Mouse (Mus musculus) adrenal gland, postnatal 36 days (tissue): ENCODE results near the gene Adamtsl5. TPM values are rescaled to one million over a fixed set of nuclear protein-coding genes. Genes with fewer than 3 reads are reported as not detected.
A peak's percentile ranks its signal among the peaks of the same experiment; 100 is the strongest.

Source experiments
- DNase-seq, 2 experiments: peaks; one replicate each; pipeline ENCODE4 v3.0.0; 2021; ENCODE audit warnings: mixed read lengths in 1 of 2
- long read RNA-seq, 2 experiments: library from polyadenylated mRNA; stranded (forward); transcript quantifications; one replicate each; pipeline ENCODE4 v2.0.0; 2021; ENCODE audit warnings: borderline sequencing depth in 2 of 2
- total RNA-seq, 2 experiments: library from RNA; stranded (reverse); gene quantifications; 2 replicates each; pipeline ENCODE4 v1.2.3; 2021

The Adamtsl5 gene
- 1 to 10 TPM; 7.3 to 7.7 TPM for total RNA-seq
- long read RNA-seq, experiment 1, partial matches to known transcripts, result 1 of 8 reads
- long read RNA-seq, experiment 1, other reads (novel, unspliced or antisense), result 5 of 8 reads
- long read RNA-seq, experiment 2, partial matches to known transcripts, result 3 of 7 reads
- long read RNA-seq, experiment 2, other reads (novel, unspliced or antisense), result 4 of 7 reads

GRCm38 (mm10) chr10:80348244-80348781, at the start of gene Adamtsl5:
Gene Adamtsl5 (minus strand): TSS chr10:80348412.
- peak; percentile 55 to 76 for DNase-seq

- DNase-seq, result no peak
These were observed 49.4 kb upstream of the Adamtsl5 start for GRCm38 (mm10) chr10:80397524-80398173.

- no peak for DNase-seq
These were observed 48.8 kb upstream of the Adamtsl5 start for GRCm38 (mm10) chr10:80396822-80397523.

DNA sequence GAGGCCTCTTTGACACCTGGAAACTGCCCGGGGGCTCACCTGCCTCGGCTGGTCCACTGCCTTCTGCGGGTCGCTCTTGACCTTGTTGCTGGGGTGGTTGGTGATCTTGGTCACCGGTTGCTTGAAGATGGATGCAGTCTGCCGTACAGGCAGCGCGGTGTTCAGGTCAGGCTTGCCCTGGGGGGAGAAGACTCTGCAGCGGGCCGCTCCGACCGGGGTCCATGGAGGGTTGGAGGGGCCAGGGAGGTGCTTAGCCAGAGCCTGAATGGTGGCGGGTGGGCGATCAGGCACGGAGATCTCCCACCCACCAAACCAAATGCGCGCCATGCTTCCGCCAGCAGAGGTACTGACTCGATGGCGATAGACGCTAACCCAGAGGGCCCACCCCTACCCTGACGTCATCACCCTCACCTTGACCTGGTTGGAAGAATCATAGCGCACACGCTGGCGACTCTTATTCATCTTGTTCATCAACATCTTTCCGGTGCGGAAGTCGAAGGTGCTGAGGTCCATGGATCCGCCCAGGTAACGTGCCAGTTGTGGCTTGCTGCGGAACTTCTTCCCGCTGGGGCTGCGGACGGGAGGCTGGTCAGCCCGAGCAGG, 46.9 kb upstream of the Adamtsl5 start:
- no peak for DNase-seq

DNA sequence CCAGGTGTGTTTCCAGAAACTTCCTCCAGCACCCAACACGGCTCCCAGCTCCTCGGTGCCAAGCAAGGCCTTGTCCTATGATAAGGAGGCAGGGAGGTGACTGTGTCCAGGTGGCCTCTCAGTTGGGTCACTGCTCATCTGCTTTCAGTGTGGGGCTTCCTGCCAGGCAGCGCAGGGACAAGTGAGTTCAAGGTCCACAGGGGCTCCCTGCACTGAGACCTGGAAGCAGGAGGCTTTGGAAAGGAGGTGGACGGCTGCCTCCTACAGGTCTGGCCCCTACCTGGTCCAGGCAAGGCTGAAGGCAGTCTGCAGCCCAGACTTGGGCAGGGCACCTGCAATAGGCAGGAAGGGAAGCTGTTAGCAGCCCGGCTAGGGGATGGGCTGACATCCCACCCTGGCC, 44.5 kb upstream of the Adamtsl5 start:
- DNase-seq, result no peak

DNA sequence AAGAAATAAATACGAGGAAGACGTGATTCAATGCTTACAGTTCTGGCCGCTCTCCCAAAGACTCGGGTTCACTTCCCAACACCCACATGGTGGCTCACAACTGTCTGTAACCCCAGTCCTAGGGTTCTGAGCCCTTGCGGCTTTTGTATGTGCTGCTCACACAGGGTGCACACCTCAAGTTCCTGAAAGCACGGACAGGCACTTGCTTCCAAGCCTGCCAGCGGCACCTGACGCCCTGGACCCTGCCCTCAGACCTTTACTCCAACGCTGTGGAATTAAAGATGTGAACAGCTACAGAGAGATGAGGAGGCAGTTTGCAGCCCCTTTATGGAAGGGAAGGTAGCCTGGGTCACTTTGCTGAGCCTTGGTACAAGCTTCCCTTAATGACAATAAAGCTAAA, 42.5 kb upstream of the Adamtsl5 start:
- DNase-seq, result no peak

GRCm38 (mm10) chr10:80389185-80389708, 41.0 kb upstream of the Adamtsl5 start:
- DNase-seq, result no peak

DNA sequence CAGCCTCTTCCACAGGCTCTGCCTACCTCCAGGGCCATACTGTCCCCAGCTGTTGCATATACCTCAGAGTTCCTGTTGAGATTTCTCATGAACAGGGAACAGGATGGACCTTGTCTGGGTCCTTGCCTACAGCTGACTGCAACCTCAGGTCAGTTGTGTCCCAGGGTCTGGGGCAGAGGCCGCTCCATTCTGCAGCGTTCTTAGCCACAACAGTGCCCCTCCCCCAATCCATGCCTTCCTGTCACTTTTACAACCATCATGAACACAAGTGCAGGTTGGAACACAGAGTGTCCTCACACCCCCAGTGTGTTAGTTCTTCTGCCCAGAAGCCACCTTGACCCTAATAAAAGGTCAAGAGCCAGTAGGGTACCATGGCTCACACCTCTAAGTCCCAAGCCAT, 40.5 kb upstream of the Adamtsl5 start:
- no peak for DNase-seq

DNA sequence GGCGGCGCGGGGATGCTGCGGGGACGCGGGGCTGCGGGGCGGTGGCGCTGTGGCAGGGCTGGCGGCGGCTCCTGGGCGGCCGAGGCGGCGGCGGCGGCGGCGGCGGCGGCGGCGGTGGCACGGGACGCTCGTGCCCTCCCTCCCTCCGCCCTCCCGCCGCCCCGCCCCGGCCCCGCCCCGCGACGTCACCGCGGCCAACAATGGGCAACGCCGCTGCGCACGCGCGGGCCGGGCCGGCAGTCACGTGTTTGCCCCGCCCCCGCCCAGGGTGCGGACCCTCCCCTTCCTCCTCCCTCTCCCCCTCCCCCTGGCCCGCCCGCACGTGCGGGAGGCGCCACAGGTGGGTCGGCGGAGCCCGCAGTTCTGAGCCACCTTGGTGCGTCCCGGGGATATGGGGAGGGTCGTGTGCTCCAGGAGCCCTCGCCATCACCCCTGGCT, 39.3 kb upstream of the Adamtsl5 start, which contains the start of gene Mex3d:
Gene Mex3d, minus strand, starts transcription at position 138 of the 438 bp plus-strand sequence.
- DNase-seq, result peak; percentile 94 to 97

GRCm38 (mm10) chr10:80386735-80387471, 38.7 kb upstream of the Adamtsl5 start:
- no peak for DNase-seq

DNA sequence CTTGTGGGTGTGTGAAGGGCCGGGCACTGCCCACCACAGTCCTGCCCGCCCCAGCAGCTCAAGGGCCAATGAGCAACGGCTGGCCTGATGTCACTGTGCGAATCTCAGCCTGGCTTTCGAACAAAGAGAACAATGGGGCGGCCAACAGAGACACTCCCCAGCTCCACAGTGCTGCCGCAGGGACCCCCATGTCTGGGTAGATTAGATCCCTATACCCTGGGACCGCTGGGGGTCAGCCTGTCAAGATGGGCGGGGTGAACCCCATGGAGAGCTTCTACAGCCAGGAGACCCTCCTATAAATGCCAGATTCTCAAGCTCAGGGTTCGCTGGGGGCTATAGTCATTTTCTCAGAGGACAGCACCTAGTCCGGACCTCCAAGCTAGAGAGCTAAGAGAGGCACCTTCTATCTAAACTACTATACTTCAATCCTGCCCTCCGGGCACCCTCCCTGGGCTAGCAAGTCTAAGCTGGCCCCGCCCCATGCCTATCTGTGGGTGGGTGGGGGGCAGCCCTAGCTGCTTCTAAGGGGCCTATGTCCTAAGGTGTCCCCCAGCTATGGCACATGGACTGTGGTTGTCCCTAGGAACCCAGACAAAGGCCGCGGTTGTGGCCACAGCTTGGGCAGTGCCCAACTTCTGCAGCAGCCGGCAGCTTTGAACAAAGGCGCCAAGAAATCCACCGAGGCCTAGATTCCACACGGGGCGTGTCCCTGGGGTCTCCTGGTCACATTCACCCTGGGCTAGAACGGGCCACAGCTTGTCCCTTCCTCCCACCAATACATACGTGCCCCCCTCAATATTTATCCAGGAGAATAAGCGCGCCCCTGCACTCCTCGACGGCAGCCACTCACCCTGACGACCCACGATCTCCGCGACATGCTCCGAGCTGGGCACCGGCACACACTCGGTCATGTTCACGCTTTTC, 37.9 kb upstream of the Adamtsl5 start:
- peak; percentile 72 to 74 for DNase-seq

DNA sequence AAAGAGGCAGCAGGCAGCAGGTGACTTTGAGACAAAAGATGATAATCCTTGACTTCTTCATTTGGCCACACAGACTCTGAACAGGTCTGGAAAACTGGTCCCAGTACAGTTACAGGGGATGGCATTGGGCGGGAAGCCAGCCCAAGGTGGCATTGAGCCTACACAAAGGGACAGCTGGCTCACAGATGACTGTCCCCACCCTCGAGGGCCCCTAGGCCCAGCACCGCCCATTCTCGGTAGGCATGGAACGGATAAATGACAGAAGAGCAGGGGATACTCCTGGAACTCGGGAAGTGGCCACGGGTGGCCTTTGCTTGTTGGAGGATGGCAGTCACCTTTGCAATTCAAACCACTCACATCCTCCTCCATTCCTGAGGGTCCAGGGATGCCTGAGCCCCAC, 37.1 kb upstream of the Adamtsl5 start:
- peak in 1 of 2 experiments; percentile 65 for DNase-seq

DNA sequence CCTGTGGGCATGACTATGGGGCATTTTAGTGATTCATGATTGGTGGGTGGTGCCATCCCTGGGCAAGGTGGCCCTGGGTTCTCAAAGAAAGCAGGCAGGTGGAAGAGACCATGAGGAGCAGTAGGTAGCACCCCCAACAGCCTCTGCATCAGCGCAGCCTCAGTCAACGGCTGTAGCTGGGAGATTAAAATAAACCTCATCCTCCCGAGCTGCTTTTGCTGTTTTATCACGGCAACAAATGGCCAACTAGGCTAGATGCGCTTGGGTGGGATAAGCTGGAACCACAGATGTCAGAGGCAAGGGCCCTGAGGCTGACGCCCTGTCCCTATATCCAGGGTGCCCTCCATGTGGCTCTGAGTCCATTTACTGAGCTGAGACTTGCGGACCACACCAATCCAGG, 36.5 kb upstream of the Adamtsl5 start:
- peak in 1 of 2 experiments; percentile 1 for DNase-seq

DNA sequence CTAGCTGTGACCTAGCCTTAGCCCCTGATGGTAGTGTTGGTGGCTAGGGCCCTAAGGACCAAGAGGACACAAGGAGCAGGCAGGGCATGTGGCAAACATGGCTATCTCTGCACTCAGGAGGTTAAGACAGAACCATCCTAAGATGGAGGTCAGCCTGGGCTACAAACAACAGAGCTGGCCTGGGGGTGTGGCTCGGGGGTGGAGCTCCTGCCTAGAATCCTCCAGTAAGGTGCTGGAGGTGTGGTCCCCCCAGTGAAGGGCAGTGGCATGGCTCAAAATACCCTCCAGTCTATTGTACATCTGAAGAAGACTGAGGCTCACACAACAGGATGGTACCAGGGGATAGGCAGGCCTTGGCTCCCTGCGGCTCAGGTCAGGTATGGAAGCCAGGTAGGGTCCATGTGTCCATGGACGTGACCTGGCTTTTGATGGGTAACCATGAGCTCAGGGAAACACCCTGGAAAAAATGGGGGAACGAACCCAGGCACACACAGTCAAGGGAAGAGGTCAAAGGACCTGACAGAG, 36.0 kb upstream of the Adamtsl5 start:
- peak in 1 of 2 experiments; percentile 48 for DNase-seq

DNA sequence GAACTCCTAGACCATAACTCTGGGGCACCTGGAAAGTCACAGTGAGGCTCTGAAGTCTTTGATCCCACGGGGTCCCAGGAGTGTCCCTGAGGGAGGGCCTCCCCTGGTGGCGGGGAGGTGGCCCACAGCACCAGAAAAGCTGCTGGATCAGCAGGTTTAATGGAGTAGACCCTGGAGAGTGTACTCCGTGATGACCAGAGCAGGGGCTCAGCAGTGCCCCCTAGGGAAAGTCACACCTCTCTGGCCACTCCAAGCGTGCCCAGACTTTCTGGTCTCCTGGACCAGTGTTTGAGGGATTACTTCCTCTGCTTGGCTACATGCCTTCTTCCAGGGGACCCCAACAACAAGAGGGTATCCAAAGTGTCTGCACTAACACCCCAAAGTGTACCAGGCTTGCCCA, 35.2 kb upstream of the Adamtsl5 start:
- no peak for DNase-seq

- peak; percentile 64 to 65 for DNase-seq
These were observed 34.6 kb upstream of the Adamtsl5 start for GRCm38 (mm10) chr10:80382641-80383365.

- peak; percentile 34 to 60 for DNase-seq
These were observed 29.5 kb upstream of the Adamtsl5 start for GRCm38 (mm10) chr10:80377716-80378115.

DNA sequence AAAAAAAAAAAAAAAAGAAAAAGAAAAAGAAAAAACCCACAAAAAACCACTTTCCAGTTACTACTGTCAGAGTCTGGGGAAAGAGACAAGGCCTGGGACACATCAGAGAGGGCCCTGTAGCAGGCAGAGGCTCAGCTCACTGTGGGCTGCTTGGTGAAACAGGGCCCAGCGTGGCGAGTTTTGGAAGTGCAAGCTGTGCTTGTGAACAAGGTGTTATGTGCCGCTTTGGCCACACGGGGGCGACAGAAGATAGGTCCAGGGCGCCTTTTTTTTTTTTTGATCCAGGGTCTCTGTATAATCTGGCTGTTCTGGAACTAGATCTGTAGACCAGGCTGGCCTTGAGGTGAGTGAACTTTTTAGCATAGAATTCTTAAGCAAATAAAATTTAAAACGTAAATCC, 27.9 kb upstream of the Adamtsl5 start:
- peak; percentile 93 for DNase-seq

GRCm38 (mm10) chr10:80374063-80374462, 25.9 kb upstream of the Adamtsl5 start:
- DNase-seq, result peak; percentile 82 to 83
